Mouse (Mus musculus) bone marrow, adult 2 months (tissue): Measurements from ENCODE around the gene Usp24. TPM values are rescaled to one million over a fixed set of nuclear protein-coding genes. Genes with fewer than 3 reads are reported as not detected.

Experiments used
- H3K27ac ChIP-seq: fragments of 200-500 bp; 2 replicates; pipeline ENCODE4 v1.5.1; 2012; ENCODE audit warnings: low read depth, mild to moderate bottlenecking, control low read depth, inconsistent platforms, low read length; ENCODE audit not compliant: control insufficient read depth, poor library complexity, insufficient read depth
- H3K4me1 ChIP-seq: fragments of 200-500 bp; 2 replicates; pipeline ENCODE4 v1.6.1; 2011; ENCODE audit warnings: low read length; ENCODE audit not compliant: control insufficient read depth, insufficient read depth
- H3K4me3 ChIP-seq: fragments of 200-500 bp; replicated peaks from 2 replicates; pipeline ENCODE3; 2011; ENCODE audit warnings: mild to moderate bottlenecking, low read depth, low read length, control low read depth; ENCODE audit not compliant: control insufficient read depth
- CTCF ChIP-seq: fragments of 200-500 bp; IDR thresholded peaks from 2 replicates; pipeline ENCODE4 v1.5.1; 2011; ENCODE audit warnings: low read length, control low read depth; ENCODE audit not compliant: control insufficient read depth, insufficient read depth
- POLR2A ChIP-seq: fragments of 200-500 bp; IDR thresholded peaks from 2 replicates; pipeline ENCODE4 v1.6.1; 2011; ENCODE audit warnings: low read depth, mild to moderate bottlenecking, control low read depth, low read length, borderline replicate concordance; ENCODE audit not compliant: control insufficient read depth
- WGBS: fragments of 180-500 bp; shearing (Covaris S2); methylation state at CpG from one replicate; pipeline ENCODE4 v1.1.7; 2018; 5-methylcytosine and 5-hydroxymethylcytosine counted together
- polyA plus RNA-seq: library from polyadenylated mRNA; stranded (reverse); fragments of >200 nt; gene quantifications from 2 replicates; pipeline ENCODE4 v1.2.4, GENCODE M21; 2011; ENCODE audit warnings: low replicate concordance; ENCODE audit not compliant: missing spikeins, insufficient read depth, insufficient read length

The Usp24 gene
- polyA plus RNA-seq, 1 experiment, result 9.8 TPM

DNA sequence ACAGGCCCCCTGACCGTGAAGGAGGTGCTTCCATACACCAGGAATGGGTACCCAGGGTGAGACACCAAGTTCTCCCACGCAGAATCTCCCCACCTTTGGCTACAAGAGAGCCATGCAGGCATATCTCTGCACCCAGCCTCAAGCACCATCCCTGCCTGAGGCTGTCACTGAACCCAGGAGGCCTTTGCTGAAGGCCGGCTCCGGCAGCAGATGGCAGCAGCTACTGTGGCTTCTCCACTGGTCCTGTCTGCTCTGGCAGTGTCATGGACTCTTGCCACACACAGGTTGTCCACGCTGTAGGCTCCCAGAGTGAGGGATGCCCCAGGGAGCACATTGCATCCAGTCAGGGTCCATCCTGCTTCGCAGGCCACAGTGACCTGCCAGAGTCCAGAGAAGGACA lies 127.2 kb downstream of the Usp24 start:
- Histone ChIP-seq H3K4me3 (no peak overlapping the region), H3K27ac (no peak overlapping the region), H3K4me1 (no peaks in the 10 kb centered on the region)
- 81% methylated on average over 6 of the region's 6 CpGs for whole genome bisulfite sequencing
- no peak for TF ChIP-seq POLR2A
- TF ChIP-seq CTCF, result no peak

DNA sequence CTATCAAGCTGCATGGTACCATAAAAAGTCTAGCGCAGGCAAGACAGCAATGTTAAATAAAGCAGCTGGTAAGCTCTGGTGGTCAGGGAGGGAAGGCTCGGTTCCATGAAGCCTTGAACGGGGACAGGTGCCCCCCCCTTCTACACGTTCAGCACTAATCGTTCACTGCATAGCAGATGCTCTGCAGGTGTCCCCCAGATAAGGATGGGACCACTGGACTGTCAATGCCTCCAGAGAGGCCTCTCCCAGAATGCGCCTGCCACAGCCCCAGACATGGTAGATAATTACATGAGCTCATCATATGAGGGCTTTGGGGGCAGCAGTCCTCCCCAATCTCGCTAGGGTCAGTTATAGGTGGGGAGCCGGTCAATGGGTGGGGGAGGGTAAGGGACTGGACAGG lies 133.3 kb downstream of the Usp24 start:
- Histone ChIP-seq H3K4me3 (no peak overlapping the region), H3K27ac (no peak overlapping the region), H3K4me1 (no peaks in the 10 kb centered on the region)
- 80% methylated on average over 8 of the region's 8 CpGs for WGBS
- no peak for TF ChIP-seq POLR2A
- no peak for TF ChIP-seq CTCF

DNA sequence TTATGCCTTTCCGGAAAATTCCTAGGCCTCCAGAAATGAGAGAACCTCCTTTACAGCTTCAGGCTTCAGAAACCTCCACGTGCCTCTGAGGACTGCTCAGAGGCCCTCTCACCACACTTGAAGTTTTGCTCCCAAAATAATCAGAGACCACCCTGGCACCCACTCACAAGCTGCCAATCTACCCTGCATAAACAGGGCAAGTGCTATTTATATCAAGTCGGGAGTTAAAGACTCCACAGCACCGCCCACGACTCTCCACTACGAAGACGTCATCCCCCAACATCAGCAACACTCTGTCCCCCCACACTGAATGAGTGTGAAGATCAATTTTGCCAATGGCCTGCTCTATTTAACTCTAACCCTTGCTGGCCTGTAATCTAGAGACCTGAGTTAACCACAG lies 136.4 kb downstream of the Usp24 start:
- no peak for TF ChIP-seq POLR2A
- TF ChIP-seq CTCF, result no peak
- H3K27ac ChIP-seq, result no peak overlapping the region
- WGBS, result 78% methylated on average over 7 of the region's 7 CpGs
- no peak overlapping the region for H3K4me3 ChIP-seq
- H3K4me1 ChIP-seq, result no peaks in the 10 kb centered on the region

DNA sequence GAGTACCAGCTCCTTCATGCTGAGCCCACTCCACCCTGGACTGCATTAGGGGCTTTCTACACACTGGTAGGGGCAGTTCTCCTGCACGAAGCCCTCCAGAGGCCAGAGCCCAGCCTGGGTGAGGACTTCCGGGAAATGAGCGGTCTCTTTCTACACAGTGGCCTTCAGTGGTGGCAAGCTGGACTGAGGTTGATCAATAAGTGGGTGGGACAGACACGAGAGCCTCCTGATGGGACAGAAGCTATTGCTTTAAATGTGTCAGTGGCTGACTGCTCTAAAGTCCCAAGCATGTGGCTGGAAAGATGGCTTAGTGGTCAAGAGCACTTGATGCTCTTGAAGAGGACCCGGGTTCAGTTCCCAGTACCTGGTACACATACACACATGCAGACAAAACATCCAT lies 137.1 kb downstream of the Usp24 start:
- WGBS, result 82% methylated on average over 5 of the region's 5 CpGs
- no peaks in the 10 kb centered on the region for H3K4me1 ChIP-seq
- no peak overlapping the region for H3K4me3 ChIP-seq
- no peak overlapping the region for H3K27ac ChIP-seq
- TF ChIP-seq POLR2A (no peak), CTCF (no peak)

DNA sequence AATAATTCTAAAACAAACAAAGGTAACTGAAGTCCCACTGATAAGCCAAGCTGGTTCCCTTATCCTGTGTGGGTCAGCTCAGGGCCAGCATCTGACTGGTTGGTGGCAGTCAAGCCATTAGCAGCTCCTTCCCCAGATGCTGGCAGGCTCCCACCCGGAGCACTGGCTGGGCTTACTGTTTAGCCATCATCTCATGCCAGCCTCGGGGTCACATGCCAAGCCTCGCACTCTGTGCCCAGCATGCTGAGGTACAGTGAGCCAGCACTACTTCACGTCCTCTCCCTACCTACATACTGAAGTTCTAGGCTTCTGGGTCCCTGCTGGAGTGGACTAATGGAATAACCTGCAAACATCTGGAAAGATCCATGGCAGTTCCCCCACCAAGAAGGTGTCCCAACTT lies 137.5 kb downstream of the Usp24 start:
- no peak for TF ChIP-seq CTCF
- no peak for TF ChIP-seq POLR2A
- WGBS, result 74% methylated on average over 4 of the region's 4 CpGs
- H3K4me3 ChIP-seq, result no peak overlapping the region
- no peak overlapping the region for H3K27ac ChIP-seq
- H3K4me1 ChIP-seq, result no peaks in the 10 kb centered on the region

DNA sequence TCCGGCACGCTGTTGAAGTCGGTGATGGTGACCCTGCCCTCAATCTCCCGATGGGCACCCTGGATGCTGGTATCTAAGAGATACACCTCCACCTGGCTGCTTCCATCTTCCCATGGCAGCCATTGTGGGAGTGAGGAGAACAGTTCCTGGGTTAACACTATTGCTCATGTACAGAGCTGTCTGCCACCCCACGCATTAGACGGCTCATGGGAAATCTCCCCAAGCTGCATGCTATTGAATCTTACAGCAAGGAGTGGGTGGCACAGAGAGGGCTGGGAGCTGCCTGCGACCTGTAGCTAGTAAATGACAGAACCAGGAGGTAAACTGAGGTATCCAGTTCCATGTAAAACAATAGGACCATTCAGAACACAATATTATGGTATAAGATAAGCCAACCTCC lies 138.5 kb downstream of the Usp24 start:
- TF ChIP-seq CTCF, result no peak
- TF ChIP-seq POLR2A, result no peak
- no peaks in the 10 kb centered on the region for H3K4me1 ChIP-seq
- no peak overlapping the region for H3K4me3 ChIP-seq
- WGBS, result 88% methylated on average over 7 of the region's 7 CpGs
- no peak overlapping the region for H3K27ac ChIP-seq

DNA sequence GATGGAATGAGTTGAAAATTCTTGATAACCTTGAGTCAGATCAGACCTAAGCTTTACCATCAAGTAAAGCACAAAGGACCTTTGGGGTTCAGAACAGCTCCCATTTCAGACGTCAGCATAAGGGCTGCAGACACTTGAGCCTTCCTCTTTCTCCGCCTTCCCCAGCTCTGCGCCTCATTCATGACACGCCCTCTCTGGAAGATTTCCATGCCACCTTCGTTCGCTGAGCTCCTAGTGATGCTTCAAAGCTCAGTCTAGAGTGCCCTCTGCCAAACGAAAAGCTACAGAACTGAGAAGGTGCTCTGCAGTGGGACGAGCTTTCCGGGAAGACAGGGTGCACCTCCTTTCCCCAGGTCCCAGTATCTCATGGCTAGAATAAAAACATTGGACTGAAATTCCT lies 146.0 kb downstream of the Usp24 start:
- TF ChIP-seq POLR2A (no peak), CTCF (no peak)
- H3K4me3 ChIP-seq, result no peak overlapping the region
- WGBS, result 77% methylated on average over 9 of the region's 9 CpGs
- H3K4me1 ChIP-seq, result no peaks in the 10 kb centered on the region
- no peak overlapping the region for H3K27ac ChIP-seq

DNA sequence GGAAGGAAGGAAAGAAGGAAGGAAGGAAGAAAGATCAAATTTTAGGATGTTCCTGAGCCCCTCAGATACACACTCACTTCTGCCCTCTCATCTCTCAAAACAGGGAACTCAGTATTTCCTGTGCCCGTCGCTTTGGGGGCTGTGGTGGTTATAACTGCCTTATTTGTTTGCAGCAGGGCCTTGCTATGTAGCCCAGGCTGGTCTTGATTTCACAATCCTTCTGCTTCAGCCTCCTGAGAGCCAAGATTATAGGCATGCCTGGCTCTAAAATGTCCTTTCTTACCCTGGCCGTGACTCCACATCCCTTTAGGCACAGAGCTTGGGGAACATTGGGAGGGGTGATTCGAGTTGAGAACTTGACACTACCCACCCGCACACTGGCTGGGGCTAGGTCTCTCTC lies 146.5 kb downstream of the Usp24 start:
- no peak for TF ChIP-seq POLR2A
- no peak for TF ChIP-seq CTCF
- no peak overlapping the region for H3K4me3 ChIP-seq

DNA sequence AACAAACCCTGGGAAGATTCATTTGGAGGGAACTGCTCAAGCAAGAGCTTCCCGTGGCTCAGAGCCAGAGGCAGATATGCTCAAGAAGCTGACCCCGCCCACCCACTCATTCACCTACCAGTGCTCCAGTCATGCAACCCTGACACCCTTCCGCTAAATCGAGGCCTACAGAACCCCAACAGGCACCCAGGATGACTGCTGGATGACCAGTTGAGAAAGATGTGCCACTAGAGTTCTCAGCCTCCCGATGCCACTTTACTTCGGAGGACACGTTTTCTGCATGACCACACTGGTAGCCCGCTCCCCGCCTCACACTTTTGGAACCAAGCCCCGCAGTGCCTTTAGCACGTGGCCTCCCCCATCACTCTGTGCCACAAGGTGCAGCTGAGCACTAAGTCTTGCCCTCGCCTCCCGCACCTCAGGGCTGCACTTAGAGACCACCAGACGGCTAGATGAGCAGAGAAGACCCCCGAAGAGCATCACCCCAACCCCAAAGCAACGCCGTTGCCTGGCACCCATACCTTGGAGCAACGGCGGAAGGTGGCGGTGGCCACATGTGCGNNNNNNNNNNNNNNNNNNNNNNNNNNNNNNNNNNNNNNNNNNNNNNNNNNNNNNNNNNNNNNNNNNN lies 147.3 kb downstream of the Usp24 start:
- Histone ChIP-seq H3K4me3 (no peak overlapping the region), H3K27ac (no peak overlapping the region), H3K4me1 (no peaks in the 10 kb centered on the region)
- no peak for TF ChIP-seq POLR2A
- WGBS, result 43% methylated on average over 21 of the region's 21 CpGs

More for the DNA sequence above, 146.5 kb downstream of the Usp24 start:
- H3K4me1 ChIP-seq, result no peaks in the 10 kb centered on the region
- 48% methylated on average over 5 of the region's 5 CpGs for WGBS
- H3K27ac ChIP-seq, result no peak overlapping the region
